Mouse (Mus musculus) embryonic facial prominence, embryonic 15.5 days (tissue): ENCODE data around the gene Tspan12. TPM values are rescaled to one million over a fixed set of nuclear protein-coding genes. Genes with fewer than 3 reads are reported as not detected.

Source experiments
- ATAC-seq: fragments of 200-750 bp; cut with Nextera tagmentation; 2 replicates; pipeline ENCODE4 v1.8.0; 2017; ENCODE audit warnings: low read depth, moderate TSS enrichment; ENCODE audit not compliant: insufficient number of reproducible peaks, low FRiP score, low TSS enrichment
- H3K27ac ChIP-seq: fragments of 300-500 bp; sonication (generic); replicated peaks from 2 replicates; pipeline ENCODE4 v1.5.1; 2015; ENCODE audit warnings: mild to moderate bottlenecking, inconsistent platforms
- H3K27me3 ChIP-seq: fragments of 300-500 bp; sonication (generic); 2 replicates; pipeline ENCODE4 v1.6.1; 2015; ENCODE audit warnings: inconsistent platforms
- H3K36me3 ChIP-seq: fragments of 300-500 bp; sonication (generic); 2 replicates; pipeline ENCODE4 v1.6.1; 2015; ENCODE audit warnings: mild to moderate bottlenecking, inconsistent platforms
- H3K4me1 ChIP-seq: fragments of 300-500 bp; sonication (generic); 2 replicates; pipeline ENCODE4 v1.6.1; 2015; ENCODE audit warnings: inconsistent platforms
- H3K4me2 ChIP-seq: fragments of 300-500 bp; sonication (generic); replicated peaks from 2 replicates; pipeline ENCODE4 v1.6.1; 2015; ENCODE audit warnings: mild to moderate bottlenecking, inconsistent platforms
- H3K4me3 ChIP-seq: fragments of 300-500 bp; sonication (generic); replicated peaks from 2 replicates; pipeline ENCODE4 v1.5.1; 2015; ENCODE audit warnings: mild to moderate bottlenecking, inconsistent platforms
- H3K9ac ChIP-seq: fragments of 300-500 bp; sonication (generic); 2 replicates; pipeline ENCODE4 v1.6.1; 2015; ENCODE audit warnings: inconsistent platforms
- H3K9me3 ChIP-seq: fragments of 300-500 bp; sonication (generic); replicated peaks from 2 replicates; pipeline ENCODE4 v1.6.1; 2016; ENCODE audit warnings: inconsistent platforms
- WGBS: fragments of 180-500 bp; shearing (Covaris S2); methylation state at CpG from one replicate; pipeline ENCODE4 v1.1.7; 2015; 5-methylcytosine and 5-hydroxymethylcytosine counted together
- polyA plus RNA-seq: library from polyadenylated mRNA; unstranded; fragments of >200 nt; fragmentation: Nextera tagmentation; extraction: Ambion mirVana; gene quantifications from 2 replicates; pipeline ENCODE4 v1.2.1, GENCODE M21; 2015

Tspan12 gene
- polyA plus RNA-seq, 1 experiment from 2014 or later = 38.3 TPM

GRCm38 (mm10) chr6:21768745-21769446, 83.4 kb downstream of the Tspan12 start:
- Histone ChIP-seq H3K4me3 (no peak overlapping the region), H3K9ac (no peak overlapping the region), H3K4me2 (no peak overlapping the region), H3K36me3 (no peaks in the 10 kb centered on the region), H3K27ac (no peak overlapping the region), H3K4me1 (no peaks in the 10 kb centered on the region), H3K9me3 (no peaks in the 10 kb centered on the region), H3K27me3 (no peaks in the 10 kb centered on the region)
- ATAC-seq = no peak
- 83% methylated on average over 9 of the region's 9 CpGs for WGBS

GRCm38 (mm10) chr6:21767787-21768221, 84.5 kb downstream of the Tspan12 start:
- Histone ChIP-seq H3K4me1 (no peaks in the 10 kb centered on the region), H3K9me3 (no peaks in the 10 kb centered on the region), H3K4me3 (no peak overlapping the region), H3K9ac (no peak overlapping the region), H3K4me2 (no peak overlapping the region), H3K27me3 (no peaks in the 10 kb centered on the region), H3K36me3 (no peaks in the 10 kb centered on the region), H3K27ac (no peak overlapping the region)
- 81% methylated on average over 12 of the region's 12 CpGs for WGBS
- ATAC-seq = no peak

- no peaks in the 10 kb centered on the region for H3K36me3 ChIP-seq
- no peak overlapping the region for H3K4me2 ChIP-seq
- no peak overlapping the region for H3K4me3 ChIP-seq
- no peak overlapping the region for H3K9ac ChIP-seq
- ATAC-seq = no peak
- no peak overlapping the region for H3K27ac ChIP-seq
- no peaks in the 10 kb centered on the region for H3K27me3 ChIP-seq
- no peaks in the 10 kb centered on the region for H3K4me1 ChIP-seq
- WGBS = 62% methylated on average over 1 of the region's 1 CpGs
- H3K9me3 ChIP-seq = no peaks in the 10 kb centered on the region
These were observed 104.8 kb downstream of the Tspan12 start for GRCm38 (mm10) chr6:21747536-21747935.

GRCm38 (mm10) chr6:21744615-21745266, 107.6 kb downstream of the Tspan12 start:
- Histone ChIP-seq H3K4me1 (no peaks in the 10 kb centered on the region), H3K27me3 (no peaks in the 10 kb centered on the region), H3K9ac (no peak overlapping the region), H3K4me2 (no peak overlapping the region), H3K36me3 (no peaks in the 10 kb centered on the region), H3K9me3 (no peaks in the 10 kb centered on the region), H3K4me3 (no peak overlapping the region), H3K27ac (no peak overlapping the region)
- no peak for ATAC-seq
- 76% methylated on average over 3 of the region's 3 CpGs for WGBS

DNA sequence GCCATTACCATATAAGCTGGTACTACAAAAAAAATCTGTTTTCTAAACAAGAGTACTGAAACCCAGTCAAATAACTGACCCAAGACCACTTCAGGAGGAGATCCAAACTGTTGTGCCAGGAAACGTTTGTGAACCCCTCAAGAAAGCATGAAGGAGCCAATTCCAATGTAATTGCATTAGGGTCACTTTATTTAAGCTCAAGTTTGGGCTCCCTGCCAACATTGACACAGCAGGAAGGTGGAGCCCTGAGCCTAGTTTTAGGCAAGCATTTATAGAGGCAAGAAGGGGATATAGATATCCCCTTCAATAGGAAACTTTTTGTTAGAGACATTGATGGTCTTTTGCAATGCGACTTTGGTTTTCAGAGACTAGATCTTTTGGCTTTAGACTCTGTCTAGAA, 111.7 kb downstream of the Tspan12 start:
- no peaks in the 10 kb centered on the region for H3K27me3 ChIP-seq
- no peaks in the 10 kb centered on the region for H3K9me3 ChIP-seq
- no peak overlapping the region for H3K4me2 ChIP-seq
- WGBS = 49% methylated on average over 2 of the region's 2 CpGs
- no peak overlapping the region for H3K9ac ChIP-seq
- no peaks in the 10 kb centered on the region for H3K4me1 ChIP-seq
- no peaks in the 10 kb centered on the region for H3K36me3 ChIP-seq
- H3K27ac ChIP-seq = no peak overlapping the region
- ATAC-seq = no peak
- H3K4me3 ChIP-seq = no peak overlapping the region

- H3K9ac ChIP-seq = no peak overlapping the region
- H3K27me3 ChIP-seq = no peaks in the 10 kb centered on the region
- no peak overlapping the region for H3K27ac ChIP-seq
- no peaks in the 10 kb centered on the region for H3K36me3 ChIP-seq
- no peaks in the 10 kb centered on the region for H3K4me1 ChIP-seq
- no peak overlapping the region for H3K4me2 ChIP-seq
- no peaks in the 10 kb centered on the region for H3K9me3 ChIP-seq
- WGBS = 71% methylated on average over 10 of the region's 10 CpGs
- no peak overlapping the region for H3K4me3 ChIP-seq
- ATAC-seq = no peak
These were observed 130.1 kb downstream of the Tspan12 start for GRCm38 (mm10) chr6:21722238-21722637.

Other genes with a start within 250 kb of the Tspan12 start
- gene Ing3, start 97.1 kb upstream of the Tspan12 start, polyA plus RNA-seq = 54.4 and 55.2 TPM in 2 replicates
- gene Cped1, start 133.4 kb upstream of the Tspan12 start, polyA plus RNA-seq = 28.5 and 30.3 TPM in 2 replicates